28 mouse cellular contexts compared by ENCODE assay signal in the genomic region with DNA sequence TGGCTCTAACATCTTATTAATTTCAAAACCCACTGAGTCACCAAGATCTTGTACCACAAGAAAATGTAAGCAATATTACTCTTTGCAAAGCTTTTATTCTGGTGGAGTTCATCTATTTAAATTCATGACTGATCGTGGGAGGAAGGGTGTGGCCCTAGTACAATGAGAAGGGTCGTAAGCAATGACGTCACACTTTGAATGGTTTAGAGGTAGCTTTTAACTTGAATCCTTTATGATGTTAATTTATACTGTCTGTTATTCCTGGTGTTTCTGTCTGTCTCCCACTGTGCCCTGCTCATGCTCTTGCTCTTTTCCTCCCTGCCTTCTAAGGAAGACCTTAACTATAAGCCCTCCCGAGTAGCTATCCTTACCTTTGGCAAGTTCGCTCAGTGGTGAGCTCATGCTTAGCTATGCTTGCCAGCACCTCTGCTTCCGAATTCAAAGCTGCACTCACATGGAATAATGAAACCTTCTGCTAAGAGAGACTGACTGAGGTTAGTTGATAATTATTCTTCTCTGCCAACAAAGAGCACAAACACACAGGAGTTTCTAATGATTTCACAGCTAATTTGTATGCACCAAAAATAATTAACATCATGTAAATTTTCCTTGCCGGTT.
DNase-seq lines count a peak whose midpoint lies in the region; ATAC-seq and TF ChIP-seq lines count a peak whose summit lies in the region.
"Had no signal": no experiment of that assay in that cellular context is flagged by ENCODE, and none has a peak within 500 bp of the region (broad histone marks: within the 10 kb centered on the region; RNA-seq: fewer than 3 reads in every experiment).

No protein-coding gene starts in this region.

- ATAC-seq in forebrain, embryonic 15.5 days (replicated peaks) = peak; percentile 82
- ATAC-seq: intestine, embryonic 16.5 days had no signal

- no peak overlapping the region for H3K4me3 ChIP-seq in layer of hippocampus, adult 2 months
- H3K4me3 ChIP-seq in ES-E14 (ENCODE audit: insufficient read depth in 1 of 2, low read depth in 1 of 2, low read length in 2 of 2, poor library complexity in 1 of 2, severe bottlenecking in 1 of 2) = no peak overlapping the region
- H3K4me3 ChIP-seq in forebrain, embryonic 15.5 days = no peak overlapping the region
- H3K4me3 ChIP-seq: erythroblast, embryonic 14.5 days; heart, embryonic 13.5 days; hindbrain, embryonic 12.5 days; midbrain, embryonic 10.5 days; stomach, embryonic 15.5 days had no signal

- no peak overlapping the region for H3K9ac ChIP-seq in ES-E14 (ENCODE audit: insufficient read depth, low read depth, low read length, poor library complexity, severe bottlenecking)
- no peak overlapping the region for H3K9ac ChIP-seq in forebrain, embryonic 15.5 days (replicated peaks)
- H3K9ac ChIP-seq: heart, embryonic 13.5 days; hindbrain, embryonic 12.5 days; liver, embryonic 14.5 days; stomach, embryonic 15.5 days had no signal

- WGBS in forebrain, embryonic 15.5 days = 15% methylated on average over 7 of the region's 7 CpGs

- no peak for DNase-seq in layer of hippocampus, adult 2 months (ENCODE audit: low spot score in 2 of 2)
- no peak for DNase-seq in layer of hippocampus, adult 8-10 months (ENCODE audit: low spot score in 2 of 2)
- DNase-seq in ES-E14 (ENCODE audit: low read depth, low spot score) (peak; percentile 28), ZHBTc4 (ENCODE audit: low read depth, low spot score) (peak; percentile 67)
- DNase-seq in thymus, postnatal 36 days = no peak
- no peak for DNase-seq in lung, postnatal 14 days
- DNase-seq: adrenal gland, postnatal 14 days; B cell, adult 2 months; cerebellum, adult 2 months; cerebellum, postnatal 14 days; gastrocnemius, postnatal 25 days; heart, postnatal 14 days; kidney, adult 8-10 months; kidney, postnatal 10 days; liver; lung, adult 2 months; lung, postnatal 10 days; right cerebral cortex, postnatal 25 days; thymus, postnatal 4 days had no signal

- H3K27me3 ChIP-seq in forebrain, embryonic 15.5 days = no peaks in the 10 kb centered on the region
- H3K27me3 ChIP-seq: heart, embryonic 13.5 days; hindbrain, embryonic 12.5 days; stomach, embryonic 15.5 days had no signal

- peak overlapping the region; percentile 6; the same call in 1 of the 2 replicates for H3K27ac ChIP-seq in layer of hippocampus, adult 2 months
- no peak overlapping the region for H3K27ac ChIP-seq in ES-E14 (ENCODE audit: insufficient read depth, low read depth, low read length, poor library complexity, severe bottlenecking)
- 0 out of 2 replicates have a peak overlapping the region, but pooled peaks have one; percentile 8 for H3K27ac ChIP-seq in forebrain, embryonic 15.5 days (replicated peaks)
- H3K27ac ChIP-seq: heart, embryonic 13.5 days; hindbrain, embryonic 12.5 days; liver, embryonic 14.5 days; midbrain, embryonic 10.5 days; stomach, embryonic 15.5 days had no signal

- no peaks in the 10 kb centered on the region for H3K36me3 ChIP-seq in ES-E14 (ENCODE audit: control insufficient read depth, insufficient read depth, low read length, poor library complexity, severe bottlenecking)
- no peaks in the 10 kb centered on the region for H3K36me3 ChIP-seq in forebrain, embryonic 15.5 days
- H3K36me3 ChIP-seq: G1E; heart, embryonic 13.5 days; hindbrain, embryonic 12.5 days; midbrain, embryonic 10.5 days; stomach, embryonic 15.5 days had no signal

- TF ChIP-seq CTCF in layer of hippocampus, adult 2 months (conservative IDR thresholded peaks at IDR 0.05) = no peak

- in situ Hi-C loops in ES-E14 (cut with MboI; ENCODE audit: low sequenced_read_pairs in 2 of 2, unreplicated experiment in 2 of 2) = no loop called here

- H3K4me2 ChIP-seq in forebrain, embryonic 15.5 days (replicated peaks) = no peak overlapping the region
- H3K4me2 ChIP-seq: heart, embryonic 13.5 days; hindbrain, embryonic 12.5 days; stomach, embryonic 15.5 days had no signal

- H3K4me1 ChIP-seq in ES-E14 (ENCODE audit: control insufficient read depth in 2 of 2, insufficient read depth in 2 of 2, low read length in 2 of 2, poor library complexity in 1 of 2) = no peaks in the 10 kb centered on the region
- H3K4me1 ChIP-seq in forebrain, embryonic 15.5 days = peaks cover 5% of the 10 kb centered on the region; the same call in 1 of the 2 replicates
- H3K4me1 ChIP-seq: heart, embryonic 13.5 days; hindbrain, embryonic 12.5 days; midbrain, embryonic 10.5 days; stomach, embryonic 15.5 days had no signal

- no peaks in the 10 kb centered on the region for H3K9me3 ChIP-seq in ES-E14 (ENCODE audit: control insufficient read depth, insufficient read depth, low read depth, low read length)
- no peaks in the 10 kb centered on the region for H3K9me3 ChIP-seq in forebrain, embryonic 15.5 days
- H3K9me3 ChIP-seq: G1E; heart, embryonic 13.5 days; hindbrain, embryonic 12.5 days; midbrain, embryonic 10.5 days; stomach, embryonic 15.5 days had no signal

TF ChIP-seq in ES-E14, 5 proteins besides CTCF, POLR2A, EP300 and RAD21:
- TF ChIP-seq ZNF384 (IDR thresholded peaks at IDR 0.05; ENCODE audit: low read depth, low read length) = no peak
- TF ChIP-seq MAFK (IDR thresholded peaks at IDR 0.05; ENCODE audit: insufficient read depth, low read depth, low read length) = no peak
- no peak for TF ChIP-seq ZC3H11A (IDR thresholded peaks at IDR 0.05; ENCODE audit: borderline replicate concordance, low read depth, low read length)
- TF ChIP-seq CHD2 (IDR thresholded peaks at IDR 0.05; ENCODE audit: low read depth, low read length) = no peak
- no peak for TF ChIP-seq HCFC1 (IDR thresholded peaks at IDR 0.05; ENCODE audit: borderline replicate concordance, insufficient read depth, low read length)

Comparison
In these comparisons a context has a peak if more than half of its experiments do, and no peak if none do; other contexts are left out.
1. DNase-seq: peak in ES-E14 (single experiment) and ZHBTc4 (single experiment); none in layer of hippocampus, adult 2 months (0 of 2), layer of hippocampus, adult 8-10 months (0 of 2), thymus, postnatal 36 days (0 of 2) and lung, postnatal 14 days (single experiment).